Mouse (Mus musculus): ENCODE results near the gene Gas2l3.
A peak's percentile ranks its signal among the peaks of the same experiment; 100 is the strongest.

The Gas2l3 gene

GRCm38 (mm10) chr10:89443623-89444151 lies at the start of gene Gas2l3:
TSS of gene Gas2l3 (minus strand) at chr10:89443967.
- peak; percentile 63 to 72 for DNase-seq (ENCODE audit: low read depth in 1 of 2, low spot score in 2 of 2)

DNA sequence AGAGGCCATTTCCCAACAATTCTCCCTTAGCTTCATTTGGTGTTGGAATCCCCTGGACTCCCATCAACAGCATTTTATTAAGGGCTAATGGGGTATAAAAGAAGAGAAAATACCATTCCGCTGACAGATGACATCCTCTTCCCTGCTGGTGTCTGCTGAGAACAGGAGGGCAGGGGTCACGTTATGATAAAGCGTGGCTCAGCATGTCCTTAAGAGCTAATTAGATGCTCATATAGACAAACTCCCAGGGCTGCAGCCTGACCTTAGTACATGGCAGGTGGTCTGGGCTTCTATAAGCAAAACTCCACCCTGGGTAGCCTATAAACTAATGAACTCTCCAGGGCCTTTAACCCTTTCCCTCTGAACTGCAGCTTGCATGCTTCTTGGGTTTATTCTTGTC lies 47.6 kb upstream of the Gas2l3 start:
- no peak for DNase-seq (ENCODE audit: low read depth in 1 of 2, low spot score in 2 of 2)

DNA sequence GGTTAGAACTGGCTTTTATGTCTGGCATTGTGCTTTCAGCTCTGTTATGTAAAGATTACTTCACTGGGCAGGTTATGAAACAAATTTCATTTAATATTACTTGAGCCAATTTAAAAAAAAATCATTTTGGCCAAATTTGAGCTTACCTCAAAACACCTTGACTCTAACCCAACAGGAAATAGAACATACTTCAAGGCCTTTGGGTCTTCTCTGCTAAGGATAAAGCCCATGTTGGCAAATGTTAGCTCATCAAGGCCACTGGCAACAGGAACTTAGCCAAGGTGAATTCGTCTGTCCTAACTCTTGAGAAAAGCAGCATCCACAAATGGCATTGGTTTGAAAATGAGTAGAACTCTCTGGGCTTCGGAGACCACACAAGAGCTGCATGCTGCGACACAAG lies 46.5 kb upstream of the Gas2l3 start:
- no peak for DNase-seq (ENCODE audit: low read depth in 1 of 2, low spot score in 2 of 2)

GRCm38 (mm10) chr10:89489459-89489858 lies 45.7 kb upstream of the Gas2l3 start:
- no peak for DNase-seq (ENCODE audit: low read depth in 1 of 2, low spot score in 2 of 2)

GRCm38 (mm10) chr10:89486995-89487742 lies 43.4 kb upstream of the Gas2l3 start:
- no peak for DNase-seq (ENCODE audit: low read depth in 1 of 2, low spot score in 2 of 2)

DNA sequence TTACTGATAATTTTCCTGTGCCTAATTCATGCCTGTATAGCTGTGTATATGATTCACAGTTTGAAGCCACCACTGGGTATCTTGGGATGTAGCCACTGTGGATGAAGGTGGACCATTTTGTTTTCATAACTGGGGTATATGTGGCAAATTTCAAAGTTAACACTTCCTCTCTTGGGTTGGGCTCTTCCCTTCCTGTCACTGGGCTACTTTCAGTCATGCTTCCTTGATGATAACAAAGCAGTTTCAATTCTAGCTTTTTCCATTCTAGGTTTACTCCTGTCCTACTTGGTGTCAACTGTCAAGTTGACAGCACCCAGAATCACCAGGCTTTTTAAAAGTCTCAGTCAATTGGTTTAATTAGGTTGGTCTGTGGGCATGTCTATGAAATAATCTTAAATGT lies 41.1 kb upstream of the Gas2l3 start:
- DNase-seq (ENCODE audit: low read depth in 1 of 2, low spot score in 2 of 2): no peak

- no peak for DNase-seq (ENCODE audit: low read depth in 1 of 2, low spot score in 2 of 2)
These were observed 40.2 kb upstream of the Gas2l3 start for GRCm38 (mm10) chr10:89483812-89484602.

GRCm38 (mm10) chr10:89483113-89483512 lies 39.3 kb upstream of the Gas2l3 start:
- no peak for DNase-seq (ENCODE audit: low read depth in 1 of 2, low spot score in 2 of 2)

DNA sequence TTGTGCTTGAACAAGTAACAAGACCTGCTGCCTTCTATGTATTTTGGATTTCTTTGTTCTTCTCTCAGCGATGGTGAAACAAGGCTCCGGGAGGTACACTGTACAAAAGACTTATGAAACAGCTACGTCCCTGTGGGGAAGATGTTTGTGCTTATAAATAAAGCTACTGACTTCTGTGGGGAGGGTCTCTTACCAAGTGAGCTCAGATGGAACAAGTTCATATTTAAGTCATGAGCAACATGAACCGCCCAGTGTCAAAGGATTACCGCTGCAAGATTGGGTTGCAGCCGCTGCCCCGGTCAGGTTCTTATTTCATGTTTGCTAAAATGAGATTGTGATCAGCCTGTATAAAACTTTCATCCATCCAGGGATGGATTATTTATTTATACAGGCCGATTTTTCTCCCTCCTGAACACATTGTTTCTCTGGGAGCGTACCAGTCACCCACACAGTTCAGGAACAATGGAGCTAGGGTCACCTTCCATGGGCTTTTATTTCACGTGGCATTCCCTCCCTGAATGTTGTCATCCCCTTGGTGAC lies 38.4 kb upstream of the Gas2l3 start:
- no peak for DNase-seq (ENCODE audit: low read depth in 1 of 2, low spot score in 2 of 2)

DNA sequence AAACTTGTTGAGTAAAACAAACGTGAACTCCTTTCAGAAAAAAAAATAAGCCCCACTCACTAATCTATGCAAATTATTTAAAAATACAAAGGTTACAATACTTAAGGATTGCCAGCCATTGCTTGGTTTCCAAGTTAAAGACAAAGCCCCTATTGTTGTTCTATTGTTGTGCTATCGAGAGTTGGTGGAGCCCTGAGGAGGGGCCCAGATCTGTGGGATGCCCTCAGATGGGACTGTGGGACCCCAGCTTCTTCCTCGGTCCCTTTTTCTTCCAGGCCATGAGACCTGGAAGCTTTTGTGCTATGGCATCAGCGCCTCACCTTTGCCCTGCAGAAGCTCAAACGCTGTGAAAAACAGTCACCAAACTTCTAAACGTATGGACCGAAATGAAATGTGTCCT lies 37.9 kb upstream of the Gas2l3 start:
- no peak for DNase-seq (ENCODE audit: low read depth in 1 of 2, low spot score in 2 of 2)

DNA sequence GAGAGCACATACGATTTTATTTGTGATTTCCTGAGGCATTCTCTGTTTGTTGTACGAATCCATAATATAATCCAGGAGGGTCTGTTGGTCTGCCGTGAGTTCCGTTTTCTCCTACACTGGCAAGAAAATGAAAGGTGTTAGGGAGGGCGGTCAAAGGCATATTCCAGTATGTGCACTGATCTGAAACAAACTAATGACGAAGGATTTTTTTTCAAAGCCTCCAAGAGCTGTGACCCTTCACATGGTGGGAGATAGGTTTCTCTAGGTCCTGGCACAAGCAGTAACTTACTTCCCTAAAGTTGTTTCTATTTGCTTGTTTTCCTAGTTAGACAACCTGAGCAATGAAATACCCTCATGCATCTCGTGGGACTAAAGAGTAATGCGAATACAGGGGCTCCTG lies 35.0 kb upstream of the Gas2l3 start:
- DNase-seq (ENCODE audit: low read depth in 1 of 2, low spot score in 2 of 2): no peak

- DNase-seq (ENCODE audit: low read depth in 1 of 2, low spot score in 2 of 2): no peak
These were observed 27.0 kb upstream of the Gas2l3 start for GRCm38 (mm10) chr10:89470596-89471353.

- DNase-seq (ENCODE audit: low read depth in 1 of 2, low spot score in 2 of 2): no peak
These were observed 21.1 kb upstream of the Gas2l3 start for GRCm38 (mm10) chr10:89464760-89465405.

DNA sequence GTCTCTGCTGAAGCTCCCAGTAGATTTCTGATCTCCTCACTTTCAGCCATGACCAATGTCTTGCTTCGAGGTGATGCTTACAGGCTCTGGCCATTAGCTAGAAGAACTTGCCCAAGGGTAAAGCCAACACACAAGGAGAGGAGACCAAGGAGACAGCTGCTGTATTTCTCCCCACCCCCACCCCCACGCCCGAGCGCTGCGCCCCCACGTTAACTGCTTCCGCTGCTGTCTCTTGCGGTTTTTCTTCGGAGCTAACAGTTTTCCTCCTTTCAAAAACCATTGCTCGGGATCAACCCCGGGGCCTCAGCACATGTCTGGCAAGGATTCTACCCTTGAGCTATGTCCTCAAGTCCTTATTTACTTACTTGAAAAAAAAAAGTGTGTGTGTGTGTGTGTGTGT lies 19.1 kb upstream of the Gas2l3 start:
- DNase-seq (ENCODE audit: low read depth in 1 of 2, low spot score in 2 of 2): no peak

DNA sequence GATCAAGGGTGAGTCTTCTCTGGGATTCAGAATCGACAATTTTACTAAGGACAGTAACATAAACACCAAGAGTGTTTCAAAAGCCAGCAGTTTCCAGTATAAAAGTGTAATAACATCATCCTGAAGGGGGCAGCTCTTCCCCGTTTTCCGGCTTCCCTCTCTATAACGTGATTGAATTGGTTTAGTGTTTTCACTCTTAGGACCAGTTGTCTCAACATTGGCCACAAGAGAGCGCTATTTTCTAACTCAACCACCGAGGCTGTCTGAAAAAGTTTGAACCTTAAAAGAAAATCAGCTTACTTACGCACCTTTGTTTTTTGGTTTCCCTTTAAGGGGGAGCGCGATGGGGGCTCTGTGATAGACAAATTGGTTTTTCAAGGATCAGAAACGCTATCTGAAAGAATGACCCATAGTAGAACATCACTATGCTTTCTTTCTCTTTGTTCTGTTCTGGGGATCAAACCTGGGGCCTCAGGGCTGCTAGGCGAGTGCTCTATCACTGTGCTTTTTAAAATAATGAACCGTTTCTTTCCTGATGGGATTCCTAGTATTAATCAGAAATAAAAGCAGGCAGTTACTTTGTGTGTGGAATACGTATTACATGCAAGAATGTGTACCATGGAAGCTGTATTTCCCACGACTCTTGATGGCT lies 18.2 kb upstream of the Gas2l3 start:
- peak; percentile 41 to 52 for DNase-seq (ENCODE audit: low read depth in 1 of 2, low spot score in 2 of 2)

DNA sequence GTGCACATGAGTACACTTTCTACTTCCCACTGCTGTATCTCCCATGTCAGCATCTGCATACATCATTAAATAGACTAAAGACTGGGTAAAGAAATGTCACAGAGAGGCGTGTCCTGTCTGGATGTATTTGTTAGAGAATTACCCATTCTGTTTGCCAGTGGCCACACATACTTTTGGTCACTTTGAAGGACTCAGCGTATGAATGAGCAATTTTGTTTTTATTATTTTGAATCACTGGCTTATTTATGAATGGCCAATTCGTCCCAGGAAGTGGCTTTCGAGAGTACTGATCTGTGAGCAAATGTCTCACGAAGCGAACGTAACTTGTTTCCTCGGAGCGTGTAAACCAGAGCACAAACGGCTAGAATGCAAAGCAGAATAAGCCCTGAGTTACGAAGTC lies 17.2 kb upstream of the Gas2l3 start:
- no peak for DNase-seq (ENCODE audit: low read depth in 1 of 2, low spot score in 2 of 2)

- DNase-seq (ENCODE audit: low read depth in 1 of 2, low spot score in 2 of 2): no peak
These were observed 15.0 kb upstream of the Gas2l3 start for GRCm38 (mm10) chr10:89458770-89459169.

GRCm38 (mm10) chr10:89453794-89454193 lies 10.0 kb upstream of the Gas2l3 start:
- DNase-seq (ENCODE audit: low read depth in 1 of 2, low spot score in 2 of 2): no peak

GRCm38 (mm10) chr10:89453068-89453641 lies 9.4 kb upstream of the Gas2l3 start:
- no peak for DNase-seq (ENCODE audit: low read depth in 1 of 2, low spot score in 2 of 2)

DNA sequence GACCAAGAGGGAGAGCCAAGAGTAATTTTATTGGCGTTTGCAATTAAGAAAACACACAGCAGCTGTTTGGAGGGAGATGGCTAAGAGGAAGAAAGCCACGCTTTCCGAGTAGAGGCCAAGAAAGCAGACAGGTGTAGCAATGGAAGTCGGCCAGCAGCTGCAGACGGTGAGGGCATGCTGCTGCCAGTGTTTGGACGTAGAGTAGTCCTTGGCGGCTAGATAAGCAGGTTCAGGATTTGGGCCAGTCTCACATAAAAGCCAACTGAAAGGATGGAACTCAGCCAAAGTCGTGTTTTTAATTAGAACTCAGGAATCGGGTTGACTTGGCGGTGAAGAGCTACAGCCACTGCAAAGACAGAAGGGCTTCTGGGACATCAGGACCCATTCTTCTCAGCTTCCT lies 6.6 kb upstream of the Gas2l3 start:
- DNase-seq (ENCODE audit: low read depth in 1 of 2, low spot score in 2 of 2): no peak

Measured in monocyte, adult 2 months (primary cell).